Mouse (Mus musculus) liver, adult 2 months (tissue): ENCODE results near the gene Secisbp2. TPM values are rescaled to one million over a fixed set of nuclear protein-coding genes. Genes with fewer than 3 reads are reported as not detected.
"Not testable (repeated sequence)": the region's sequence is repeated elsewhere in the genome, so short reads cannot be mapped to it uniquely, and the experiment has no call there.

Source experiments
- DNase-seq: peaks from one replicate; pipeline ENCODE4 v3.0.0-alpha.2; 2011; ENCODE audit warnings: low read depth, low spot score; ENCODE audit errors: extremely low read depth
- H3K27ac ChIP-seq: fragments of 200-500 bp; replicated peaks from 2 replicates; pipeline ENCODE4 v1.5.1; 2012; ENCODE audit warnings: low read depth, mild to moderate bottlenecking, control low read depth, inconsistent platforms, low read length; ENCODE audit not compliant: insufficient read depth
- H3K27me3 ChIP-seq: fragments of 200-500 bp; 2 replicates; pipeline ENCODE4 v1.6.1; 2012; ENCODE audit warnings: mild to moderate bottlenecking, moderate library complexity, low read length, inconsistent platforms; ENCODE audit not compliant: control insufficient read depth, insufficient read depth
- H3K36me3 ChIP-seq: fragments of 200-500 bp; 2 replicates; pipeline ENCODE4 v1.6.1; 2012; ENCODE audit warnings: low read length, inconsistent platforms; ENCODE audit not compliant: control insufficient read depth, insufficient read depth
- H3K4me1 ChIP-seq: fragments of 200-500 bp; 2 replicates; pipeline ENCODE4 v1.6.1; 2011; ENCODE audit warnings: low read length; ENCODE audit not compliant: control insufficient read depth, insufficient read depth
- H3K4me3 ChIP-seq: fragments of 200-500 bp; 2 replicates; pipeline ENCODE4 v1.5.1; 2011; ENCODE audit warnings: low read depth, mild to moderate bottlenecking, control low read depth, low read length, moderate library complexity; ENCODE audit not compliant: insufficient read depth
- H3K79me2 ChIP-seq: fragments of 200-500 bp; 2 replicates; pipeline ENCODE4 v1.6.1; 2012; ENCODE audit warnings: inconsistent platforms, mild to moderate bottlenecking, low read length, moderate library complexity; ENCODE audit not compliant: control insufficient read depth, insufficient read depth
- H3K9ac ChIP-seq: fragments of 200-500 bp; 2 replicates; pipeline ENCODE4 v1.6.1; 2012; ENCODE audit warnings: low read depth, mild to moderate bottlenecking, control low read depth, inconsistent platforms, low read length
- CTCF ChIP-seq: fragments of 200-500 bp; IDR thresholded peaks from 2 replicates; pipeline ENCODE4 v1.5.1; 2011; ENCODE audit warnings: low read depth, low read length, control low read depth
- POLR2A ChIP-seq: fragments of 200-500 bp; IDR thresholded peaks from 2 replicates; pipeline ENCODE4 v1.6.1; 2011; ENCODE audit warnings: low read length, control low read depth; ENCODE audit not compliant: insufficient read depth; ENCODE audit errors: extremely low read depth
- WGBS: fragments of 180-500 bp; shearing (Covaris S2); methylation state at CpG from one replicate; pipeline ENCODE4 v1.1.7; 2018; 5-methylcytosine and 5-hydroxymethylcytosine counted together
- polyA plus RNA-seq: library from polyadenylated mRNA; depleted of rRNA; stranded (reverse); fragments of >200 nt; gene quantifications from 2 replicates; pipeline ENCODE4 v1.2.3, GENCODE M21; 2012
- total RNA-seq: library from RNA; depleted of rRNA; stranded (reverse); fragments of >200 nt; gene quantifications from 2 replicates; pipeline ENCODE4 v1.2.3, GENCODE M21; 2014

Secisbp2 gene
- total and polyA plus RNA-seq, 2 experiments = 9.0 to 13.6 TPM

DNA sequence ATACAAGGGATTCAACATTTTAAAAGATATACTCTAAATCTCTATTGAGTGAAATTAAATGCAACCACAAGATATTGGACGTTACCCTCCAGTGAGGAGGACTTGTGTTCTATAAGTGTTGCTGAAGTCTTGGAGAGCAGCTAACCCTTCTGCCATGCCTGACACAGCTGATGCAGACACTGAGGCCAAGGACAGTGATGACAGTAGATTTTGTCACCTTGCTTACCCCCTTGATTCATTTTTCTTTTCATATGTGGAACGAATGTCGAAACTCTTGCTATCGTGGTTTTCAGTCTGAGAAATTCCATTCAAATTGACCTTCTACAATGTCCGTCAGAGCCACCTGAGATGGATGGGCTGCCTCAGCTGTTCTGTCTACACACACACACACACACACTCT is 28.9 kb upstream of the Secisbp2 start:
- no peaks in the 10 kb centered on the region for H3K36me3 ChIP-seq
- no peak for DNase-seq
- H3K27ac ChIP-seq = no peak overlapping the region
- WGBS = 89% methylated on average over 5 of the region's 5 CpGs
- no peak overlapping the region for H3K9ac ChIP-seq
- no peak for TF ChIP-seq POLR2A
- TF ChIP-seq CTCF = no peak
- no peak overlapping the region for H3K4me3 ChIP-seq
- H3K27me3 ChIP-seq = no peaks in the 10 kb centered on the region
- H3K79me2 ChIP-seq = no peaks in the 10 kb centered on the region
- no peaks in the 10 kb centered on the region for H3K4me1 ChIP-seq

DNA sequence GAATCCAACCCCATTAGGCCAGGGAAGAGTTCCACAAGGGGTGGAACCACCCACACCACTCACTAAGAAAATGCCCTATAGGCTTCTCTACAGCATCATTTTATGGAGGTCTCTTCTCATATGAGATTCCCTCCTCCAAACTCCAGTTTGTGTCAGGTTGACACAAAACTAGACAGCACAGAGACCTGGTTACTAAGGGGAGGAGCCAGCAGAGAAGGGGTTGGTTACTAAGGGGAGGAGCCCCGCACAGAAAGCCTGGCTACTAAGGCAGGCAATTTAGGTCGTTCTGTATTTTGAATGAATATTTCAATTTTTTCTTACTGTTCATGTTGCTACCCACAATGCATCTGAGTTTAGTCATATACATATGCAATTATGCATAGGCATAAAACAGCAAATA is 27.8 kb upstream of the Secisbp2 start:
- TF ChIP-seq CTCF (no peak), POLR2A (no peak)
- WGBS = 92% methylated on average over 2 of the region's 2 CpGs
- no peak overlapping the region for H3K27ac ChIP-seq

DNA sequence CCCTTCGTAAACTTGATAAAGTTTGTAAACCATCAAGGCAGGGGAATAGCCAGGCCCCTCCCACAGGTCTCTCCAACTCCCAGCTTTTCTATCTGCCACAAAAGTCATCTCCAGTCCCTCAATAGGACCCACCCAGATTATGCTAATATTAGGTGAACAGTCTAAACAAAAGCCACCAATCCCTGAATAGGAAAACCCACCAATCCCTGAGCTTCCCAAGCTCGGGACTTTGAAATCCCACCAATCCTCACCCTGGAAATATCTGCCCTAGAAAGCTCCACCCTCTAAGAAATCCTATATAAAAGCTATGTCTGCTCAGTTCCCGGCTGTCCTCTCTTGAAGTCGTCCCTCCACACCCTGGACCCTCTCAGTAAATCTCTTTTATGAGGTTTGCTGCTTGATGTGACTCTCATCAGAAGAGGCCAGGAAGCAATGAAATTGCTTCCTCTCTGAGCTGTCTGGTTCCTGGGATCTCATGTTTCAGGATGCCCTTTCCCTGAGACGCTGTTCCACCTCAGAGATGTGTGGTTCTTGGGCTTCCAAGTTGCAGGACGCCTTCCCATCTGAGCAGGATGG is 23.1 kb upstream of the Secisbp2 start:
- H3K4me1 ChIP-seq = no peaks in the 10 kb centered on the region
- 83% methylated on average over 6 of the region's 6 CpGs for WGBS
- H3K36me3 ChIP-seq = no peaks in the 10 kb centered on the region
- H3K79me2 ChIP-seq = no peaks in the 10 kb centered on the region
- no peak overlapping the region for H3K27ac ChIP-seq
- TF ChIP-seq POLR2A (no peak), CTCF (no peak)
- DNase-seq = no peak
- H3K4me3 ChIP-seq = no peak overlapping the region
- no peak overlapping the region for H3K9ac ChIP-seq
- H3K27me3 ChIP-seq = 0 out of 2 replicates have a peak, but pooled peaks cover 2% of the 10 kb centered on the region

More for the DNA sequence above, 27.8 kb upstream of the Secisbp2 start:
- Histone ChIP-seq H3K27me3 (0 out of 2 replicates have a peak, but pooled peaks cover 1% of the 10 kb centered on the region), H3K4me1 (no peaks in the 10 kb centered on the region), H3K36me3 (no peaks in the 10 kb centered on the region), H3K9ac (no peak overlapping the region), H3K4me3 (no peak overlapping the region), H3K79me2 (no peaks in the 10 kb centered on the region)
- DNase-seq = no peak

DNA sequence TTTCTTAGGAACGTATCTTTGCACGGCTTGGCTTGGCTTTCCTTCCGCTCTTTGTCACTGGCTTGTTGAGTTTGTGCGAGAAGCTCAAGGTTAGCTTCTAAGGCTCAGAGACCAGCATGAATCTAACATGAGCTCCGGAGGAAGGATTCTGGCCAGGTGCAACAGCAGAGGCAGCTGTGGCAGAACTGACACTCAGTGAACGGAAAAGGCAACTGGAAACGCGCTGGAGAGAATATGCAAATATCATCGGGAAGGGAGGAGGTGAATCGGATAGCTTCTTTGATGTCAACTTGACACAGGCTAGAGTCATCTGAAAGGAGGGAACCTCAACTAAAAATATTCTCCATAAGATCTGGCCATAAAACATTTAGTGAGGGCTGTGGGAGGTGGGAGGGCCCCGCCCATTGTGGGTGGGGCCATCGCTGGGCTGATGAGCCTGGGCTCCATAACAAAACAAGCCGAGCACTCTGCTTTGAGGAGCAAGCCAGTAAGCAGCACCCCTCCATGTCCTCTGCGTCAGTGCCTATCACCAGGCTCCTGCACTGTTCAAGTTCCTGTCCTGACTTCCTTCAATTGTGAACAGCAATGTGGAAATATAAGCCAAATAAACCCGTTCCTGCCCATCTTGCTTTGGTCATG is 20.0 kb upstream of the Secisbp2 start:
- WGBS = 82% methylated on average over 15 of the region's 15 CpGs
- Histone ChIP-seq H3K79me2 (no peaks in the 10 kb centered on the region), H3K9ac (no peak overlapping the region), H3K4me1 (no peaks in the 10 kb centered on the region), H3K4me3 (no peak overlapping the region), H3K27ac (no peak overlapping the region), H3K27me3 (0 out of 2 replicates have a peak, but pooled peaks cover 2% of the 10 kb centered on the region), H3K36me3 (no peaks in the 10 kb centered on the region)
- no peak for TF ChIP-seq POLR2A
- DNase-seq = no peak

DNA sequence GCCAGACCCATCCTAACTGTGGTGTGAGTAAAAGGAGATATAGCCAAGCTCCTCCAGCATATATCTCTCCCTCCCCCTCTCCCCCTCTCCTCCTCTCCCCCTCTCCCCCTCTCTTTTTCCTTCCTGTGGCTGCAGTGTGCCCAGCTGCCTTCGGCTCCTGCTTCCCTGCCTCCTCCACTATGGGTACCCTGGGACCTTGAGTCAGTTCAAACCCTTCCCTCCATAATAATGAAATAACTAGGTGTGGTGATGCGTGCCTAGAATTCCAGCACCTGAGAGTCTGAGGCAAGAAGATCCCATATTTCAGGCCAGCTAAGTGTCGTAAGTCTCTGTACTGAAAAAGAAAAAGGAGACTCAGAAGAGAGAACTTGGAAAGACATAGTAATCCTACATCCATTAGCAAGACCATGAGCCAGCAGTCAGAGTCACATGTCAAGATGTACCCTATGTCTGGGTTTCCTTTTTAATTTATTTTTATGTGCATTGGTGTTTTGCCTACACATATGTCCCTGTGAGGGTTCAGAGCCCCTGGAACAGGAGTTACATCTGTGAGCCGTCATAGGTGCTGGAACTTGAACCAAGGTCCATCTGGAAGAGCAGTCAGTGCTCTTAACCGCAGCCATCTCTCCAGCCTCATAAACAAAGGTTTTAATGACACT is 18.8 kb upstream of the Secisbp2 start:
- Histone ChIP-seq H3K36me3 (no peaks in the 10 kb centered on the region), H3K27me3 (0 out of 2 replicates have a peak, but pooled peaks cover 2% of the 10 kb centered on the region), H3K4me3 (no peak overlapping the region), H3K79me2 (no peaks in the 10 kb centered on the region), H3K27ac (no peak overlapping the region), H3K4me1 (no peaks in the 10 kb centered on the region), H3K9ac (no peak overlapping the region)
- TF ChIP-seq CTCF = no peak
- no peak for TF ChIP-seq POLR2A
- 87% methylated on average over 5 of the region's 5 CpGs for WGBS
- DNase-seq = no peak

DNA sequence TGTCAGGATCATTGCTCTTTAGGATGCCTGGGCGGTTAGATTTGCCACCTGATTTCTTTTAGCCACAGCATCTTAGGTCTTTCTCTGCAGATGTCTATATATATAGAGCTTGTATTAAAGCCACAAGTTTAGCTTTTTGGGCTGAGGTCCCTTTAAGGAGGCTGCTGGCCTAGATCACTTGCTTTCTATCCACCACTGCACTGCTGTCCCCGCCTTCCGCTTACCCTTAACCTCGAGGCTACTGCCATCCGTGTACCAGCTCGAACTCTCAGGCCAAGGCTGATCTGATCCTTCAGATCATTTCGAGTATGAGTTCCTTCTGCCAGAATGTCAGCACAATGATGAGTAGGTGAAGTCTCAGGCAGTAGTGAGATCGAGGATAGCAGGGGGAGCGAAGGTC is 16.1 kb upstream of the Secisbp2 start:
- not testable (repeated sequence) for H3K79me2 ChIP-seq, H3K27me3 ChIP-seq, H3K27ac ChIP-seq, H3K9ac ChIP-seq, DNase-seq, H3K36me3 ChIP-seq, H3K4me3 ChIP-seq, H3K4me1 ChIP-seq
- whole genome bisulfite sequencing = 32% methylated on average over 6 of the region's 9 CpGs
